Mouse (Mus musculus) limb, embryonic 10.5 days (tissue): ENCODE data around the gene Gm8369. TPM values are rescaled to one million over a fixed set of nuclear protein-coding genes. Genes with fewer than 3 reads are reported as not detected.
"Not testable (repeated sequence)": the region's sequence is repeated elsewhere in the genome, so short reads cannot be mapped to it uniquely, and the experiment has no call there.

Experiments
- DNase-seq: peaks from one replicate; pipeline ENCODE4 v3.0.0-alpha.2; 2017; ENCODE audit warnings: low spot score
- H3K27ac ChIP-seq: fragments of 300-500 bp; sonication (generic); 2 replicates; pipeline ENCODE4 v1.5.1; 2016; ENCODE audit warnings: mild to moderate bottlenecking
- H3K27me3 ChIP-seq: fragments of 300-500 bp; sonication (generic); 2 replicates; pipeline ENCODE4 v1.6.1; 2016; ENCODE audit warnings: low read depth, mild to moderate bottlenecking; ENCODE audit not compliant: poor library complexity, severe bottlenecking
- H3K36me3 ChIP-seq: fragments of 300-500 bp; sonication (generic); 2 replicates; pipeline ENCODE4 v1.6.1; 2016; ENCODE audit warnings: mild to moderate bottlenecking, moderate library complexity
- H3K4me1 ChIP-seq: fragments of 300-500 bp; sonication (generic); 2 replicates; pipeline ENCODE4 v1.6.1; 2016
- H3K4me3 ChIP-seq: fragments of 300-500 bp; sonication (generic); 2 replicates; pipeline ENCODE4 v1.5.1; 2016; ENCODE audit warnings: mild to moderate bottlenecking, moderate library complexity
- H3K9me3 ChIP-seq: fragments of 300-500 bp; sonication (generic); replicated peaks from 2 replicates; pipeline ENCODE4 v1.6.1; 2016; ENCODE audit warnings: mild to moderate bottlenecking
- WGBS: fragments of 180-500 bp; shearing (Covaris S2); methylation state at CpG from one replicate; pipeline ENCODE4 v1.1.7; 2016; 5-methylcytosine and 5-hydroxymethylcytosine counted together
- polyA plus RNA-seq: library from polyadenylated mRNA; unstranded; fragments of >200 nt; fragmentation: Nextera tagmentation; extraction: Ambion mirVana; gene quantifications from 2 replicates; pipeline ENCODE4 v1.2.1, GENCODE M21; 2016

Gm8369 gene
- polyA plus RNA-seq: not detected in 2 replicates

GRCm38 (mm10) chr19:11485746-11486145, at the start of gene Gm8369:
Gene Gm8369 (plus strand): TSS chr19:11485938.
- H3K27ac ChIP-seq: no peak within 1 kb of the TSS
- 86% methylated on average over 2 of the region's 2 CpGs for WGBS

GRCm38 (mm10) chr19:11443338-11443737, 42.4 kb upstream of the Gm8369 start, which contains the start of gene Ms4a4b:
Gene Ms4a4b (plus strand): TSS chr19:11443553.
- no peaks in the 10 kb centered on the region for H3K4me1 ChIP-seq
- H3K9me3 ChIP-seq: no peaks in the 10 kb centered on the region
- no peaks in the 10 kb centered on the region for H3K36me3 ChIP-seq
- no peak within 1 kb of the TSS for H3K27ac ChIP-seq
- no peaks in the 10 kb centered on the region for H3K27me3 ChIP-seq
- H3K4me3 ChIP-seq: no peak within 1 kb of the TSS
- DNase-seq: no peak

More at GRCm38 (mm10) chr19:11485746-11486145, at the start of gene Gm8369:
- Histone ChIP-seq H3K36me3 (no peaks in the 10 kb centered on the region), H3K27me3 (no peaks in the 10 kb centered on the region), H3K4me3 (no peak within 1 kb of the TSS), H3K9me3 (no peaks in the 10 kb centered on the region), H3K4me1 (no peaks in the 10 kb centered on the region)
- no peak for DNase-seq

- Histone ChIP-seq H3K4me3 (no peak overlapping the region), H3K9me3 (no peaks in the 10 kb centered on the region), H3K27ac (no peak overlapping the region), H3K27me3 (no peaks in the 10 kb centered on the region), H3K36me3 (no peaks in the 10 kb centered on the region), H3K4me1 (no peaks in the 10 kb centered on the region)
- 88% methylated on average over 5 of the region's 5 CpGs for WGBS
- no peak for DNase-seq
Observed at GRCm38 (mm10) chr19:11443964-11444363, 41.8 kb upstream of the Gm8369 start.

- H3K36me3 ChIP-seq: no peaks in the 10 kb centered on the region
- H3K4me1 ChIP-seq: no peaks in the 10 kb centered on the region
- no peak for DNase-seq
- no peaks in the 10 kb centered on the region for H3K27me3 ChIP-seq
- H3K9me3 ChIP-seq: no peaks in the 10 kb centered on the region
- no peak overlapping the region for H3K4me3 ChIP-seq
- 89% methylated on average over 2 of the region's 2 CpGs for WGBS
- no peak overlapping the region for H3K27ac ChIP-seq
Observed at GRCm38 (mm10) chr19:11447238-11447637, 38.5 kb upstream of the Gm8369 start.

DNA sequence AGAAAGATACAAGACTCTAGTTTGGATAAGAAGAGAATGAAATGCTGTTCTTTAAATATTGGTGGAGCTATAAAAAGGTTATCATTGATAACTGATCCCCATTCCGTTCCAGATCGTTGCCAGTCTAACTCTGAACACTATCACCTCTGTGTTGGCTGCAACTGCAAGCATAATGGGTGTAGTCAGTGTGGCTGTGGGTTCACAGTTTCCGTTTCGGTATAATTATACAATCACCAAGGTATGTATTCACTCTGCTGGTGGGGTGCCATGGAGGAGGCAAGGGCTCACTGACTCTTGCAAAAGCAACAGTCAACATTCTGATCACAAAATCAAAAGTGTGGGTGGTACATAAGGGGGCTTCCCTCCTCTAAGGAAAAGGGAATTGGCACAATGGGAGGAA, 26.7 kb upstream of the Gm8369 start:
- not testable (repeated sequence) for DNase-seq, H3K9me3 ChIP-seq, H3K27me3 ChIP-seq, H3K27ac ChIP-seq, H3K4me3 ChIP-seq, H3K4me1 ChIP-seq, H3K36me3 ChIP-seq
- whole genome bisulfite sequencing: 86% methylated on average over 4 of the region's 4 CpGs

- 67% methylated on average over 1 of the region's 1 CpGs for WGBS
- not testable (repeated sequence) for H3K9me3 ChIP-seq, H3K27me3 ChIP-seq, H3K36me3 ChIP-seq, DNase-seq, H3K4me3 ChIP-seq, H3K4me1 ChIP-seq, H3K27ac ChIP-seq
Observed at GRCm38 (mm10) chr19:11464795-11465194, 20.9 kb upstream of the Gm8369 start.

DNA sequence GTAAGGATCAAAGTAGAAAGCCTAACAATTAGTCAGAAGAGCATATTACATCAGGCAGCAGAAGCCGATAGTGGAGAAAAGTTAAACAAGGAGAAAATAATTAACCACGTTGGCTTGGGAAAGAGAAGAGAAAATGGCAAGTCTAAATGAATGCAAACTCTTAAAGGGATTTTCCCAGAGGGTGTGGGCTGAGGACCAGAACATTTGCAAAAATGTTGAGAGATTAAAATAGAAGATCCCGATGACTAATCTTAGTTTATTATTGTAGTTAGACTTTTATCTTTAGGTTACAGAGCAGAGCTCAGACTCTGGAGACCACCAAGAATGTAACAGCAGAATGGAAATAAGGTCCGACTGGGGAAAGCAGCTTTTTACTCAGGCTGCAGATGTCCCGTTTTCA, 19.3 kb upstream of the Gm8369 start:
- no peaks in the 10 kb centered on the region for H3K36me3 ChIP-seq
- H3K4me1 ChIP-seq: no peaks in the 10 kb centered on the region
- WGBS: 86% methylated on average over 5 of the region's 5 CpGs
- H3K9me3 ChIP-seq: no peaks in the 10 kb centered on the region
- H3K4me3 ChIP-seq: no peak overlapping the region
- no peak overlapping the region for H3K27ac ChIP-seq
- H3K27me3 ChIP-seq: no peaks in the 10 kb centered on the region
- no peak for DNase-seq

DNA sequence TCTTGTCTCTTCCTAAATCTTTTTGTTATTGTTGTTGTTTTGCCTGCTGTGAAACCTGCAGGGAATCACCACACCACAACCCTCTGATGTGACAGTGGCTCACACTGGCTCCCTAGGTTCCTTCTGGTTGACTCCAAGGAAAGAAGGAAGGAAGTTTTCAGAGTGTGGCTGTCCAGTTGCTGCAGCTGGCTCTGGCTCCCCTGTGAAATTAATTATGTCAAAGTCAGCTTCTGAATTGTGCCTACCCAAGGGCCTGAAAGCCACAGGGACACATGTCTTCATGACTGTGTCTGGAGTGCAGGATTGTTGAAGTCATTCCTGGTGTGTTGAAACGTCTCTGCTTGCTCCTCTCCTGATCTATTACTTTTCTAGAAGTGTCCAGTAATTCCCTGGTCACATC, 17.4 kb upstream of the Gm8369 start:
- H3K4me3 ChIP-seq, DNase-seq, H3K27ac ChIP-seq, H3K27me3 ChIP-seq, H3K9me3 ChIP-seq, H3K36me3 ChIP-seq, H3K4me1 ChIP-seq: not testable (repeated sequence)
- 71% methylated on average over 1 of the region's 1 CpGs for WGBS

- H3K27me3 ChIP-seq, H3K4me1 ChIP-seq, DNase-seq, H3K27ac ChIP-seq, H3K9me3 ChIP-seq, H3K36me3 ChIP-seq, H3K4me3 ChIP-seq: not testable (repeated sequence)
- 90% methylated on average over 4 of the region's 4 CpGs for WGBS
Observed at GRCm38 (mm10) chr19:11469215-11469614, 16.5 kb upstream of the Gm8369 start, which contains the start of gene Ms4a6c. Gene Ms4a6c (plus strand): TSS chr19:11469366.

DNA sequence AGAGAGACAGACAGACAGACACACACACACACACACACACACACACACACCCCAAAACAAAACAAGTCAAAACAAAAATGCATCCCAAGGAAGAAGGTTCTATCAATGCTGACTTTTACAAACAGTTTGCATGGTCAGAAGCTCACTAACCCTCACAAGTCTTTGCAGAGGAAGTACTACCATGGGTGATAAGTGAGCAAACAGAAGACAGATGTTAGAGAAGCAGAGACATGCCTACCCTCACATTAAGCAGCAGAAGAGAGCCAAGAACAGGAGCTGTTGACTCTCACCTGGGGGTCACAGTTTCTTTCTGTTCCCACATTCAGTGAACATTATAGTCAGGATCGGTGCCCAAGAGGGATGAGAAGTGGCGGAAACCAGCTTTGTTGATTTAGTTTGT, 6.0 kb upstream of the Gm8369 start:
- Histone ChIP-seq H3K4me1 (no peaks in the 10 kb centered on the region), H3K36me3 (no peaks in the 10 kb centered on the region), H3K9me3 (no peaks in the 10 kb centered on the region), H3K27ac (no peak overlapping the region), H3K27me3 (no peaks in the 10 kb centered on the region), H3K4me3 (no peak overlapping the region)
- 94% methylated on average over 2 of the region's 2 CpGs for WGBS
- no peak for DNase-seq

DNA sequence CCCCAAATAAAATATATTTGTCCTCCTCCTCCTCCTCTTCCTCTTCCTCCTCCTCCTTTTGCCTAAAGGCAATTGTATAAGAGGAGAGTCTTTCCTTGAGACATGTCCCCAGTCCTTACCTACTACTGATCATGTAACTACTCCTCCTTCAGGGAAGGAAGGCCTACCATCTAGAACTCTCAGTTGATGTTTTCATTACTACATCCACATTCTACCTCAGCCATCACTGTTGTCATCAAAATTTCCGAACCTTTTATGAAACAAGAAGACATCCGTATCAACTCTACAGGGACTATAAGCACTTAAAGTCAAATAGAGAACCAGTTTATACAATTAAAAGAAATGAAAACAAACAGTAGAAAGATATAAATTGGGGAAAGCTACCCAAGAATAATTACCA, 3.1 kb upstream of the Gm8369 start:
- H3K27ac ChIP-seq: no peak overlapping the region
- no peaks in the 10 kb centered on the region for H3K36me3 ChIP-seq
- H3K4me3 ChIP-seq: no peak overlapping the region
- no peaks in the 10 kb centered on the region for H3K4me1 ChIP-seq
- H3K9me3 ChIP-seq: no peaks in the 10 kb centered on the region
- no peak for DNase-seq
- H3K27me3 ChIP-seq: no peaks in the 10 kb centered on the region
- WGBS: 92% methylated on average over 2 of the region's 2 CpGs

- DNase-seq: no peak
- WGBS: 86% methylated on average over 4 of the region's 4 CpGs
- Histone ChIP-seq H3K27me3 (no peaks in the 10 kb centered on the region), H3K36me3 (no peaks in the 10 kb centered on the region), H3K4me3 (no peak overlapping the region), H3K4me1 (no peaks in the 10 kb centered on the region), H3K27ac (no peak overlapping the region), H3K9me3 (no peaks in the 10 kb centered on the region)
Observed at GRCm38 (mm10) chr19:11483941-11484340, 1.8 kb upstream of the Gm8369 start.

DNA sequence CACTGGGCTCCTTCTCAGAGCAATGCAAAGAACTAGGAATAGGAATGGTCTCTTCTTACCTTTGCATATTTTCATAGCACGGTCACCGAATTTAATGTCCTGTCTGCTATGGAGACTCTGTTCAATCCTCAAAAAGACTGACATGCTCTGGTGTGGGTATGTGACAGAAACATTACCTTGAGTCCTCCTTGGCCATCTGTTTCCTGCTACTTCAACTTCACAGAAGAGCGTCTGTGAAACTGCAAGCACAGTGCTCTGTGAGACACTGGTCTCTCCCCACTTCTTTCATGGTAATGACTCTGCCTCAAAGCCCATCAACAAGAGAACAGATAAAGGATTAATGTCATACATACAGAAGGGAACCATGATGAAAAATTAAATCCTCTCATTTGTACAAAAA, 1.4 kb upstream of the Gm8369 start:
- Histone ChIP-seq H3K4me1 (no peaks in the 10 kb centered on the region), H3K4me3 (no peak overlapping the region), H3K36me3 (no peaks in the 10 kb centered on the region), H3K27me3 (no peaks in the 10 kb centered on the region), H3K27ac (no peak overlapping the region), H3K9me3 (no peaks in the 10 kb centered on the region)
- no peak for DNase-seq
- 81% methylated on average over 3 of the region's 3 CpGs for WGBS

DNA sequence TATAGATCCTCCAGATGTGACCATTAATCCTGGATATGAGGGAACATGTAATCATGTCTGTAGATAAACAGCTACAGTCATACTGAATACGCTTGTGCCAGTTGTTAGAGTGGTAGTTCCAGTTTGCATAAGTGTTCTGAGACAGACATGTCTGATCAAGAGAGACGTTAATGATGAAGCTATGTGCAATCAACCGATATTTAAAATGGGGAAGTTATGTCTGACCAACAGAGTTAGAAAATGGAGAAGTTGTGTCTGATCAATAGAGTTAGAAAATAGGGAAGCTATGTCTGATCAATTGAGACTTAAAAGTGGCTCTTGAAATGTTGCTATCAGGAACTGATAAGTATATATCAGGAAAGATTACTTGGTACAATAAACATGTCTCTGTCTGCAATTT, 472 bp upstream of the Gm8369 start:
- Histone ChIP-seq H3K9me3 (no peaks in the 10 kb centered on the region), H3K27ac (no peak overlapping the region), H3K4me3 (no peak overlapping the region), H3K27me3 (no peaks in the 10 kb centered on the region), H3K36me3 (no peaks in the 10 kb centered on the region), H3K4me1 (no peaks in the 10 kb centered on the region)
- 90% methylated on average over 3 of the region's 3 CpGs for WGBS
- DNase-seq: no peak
